Mouse (Mus musculus) hindbrain, embryonic 10.5 days (tissue): ENCODE data around the gene Pitpnc1. TPM values are rescaled to one million over a fixed set of nuclear protein-coding genes. Genes with fewer than 3 reads are reported as not detected.
"Not testable (repeated sequence)": the region's sequence is repeated elsewhere in the genome, so short reads cannot be mapped to it uniquely, and the experiment has no call there.

Experiments
- DNase-seq: peaks from one replicate; pipeline ENCODE4 v3.0.0-alpha.2; 2017; ENCODE audit warnings: low spot score
- H3K27ac ChIP-seq: fragments of 300-500 bp; sonication (generic); 2 replicates; pipeline ENCODE4 v1.5.1; 2016; ENCODE audit warnings: mild to moderate bottlenecking, moderate library complexity
- H3K27me3 ChIP-seq: fragments of 300-500 bp; sonication (generic); 2 replicates; pipeline ENCODE4 v1.6.1; 2016; ENCODE audit warnings: mild to moderate bottlenecking; ENCODE audit not compliant: poor library complexity, insufficient read depth, severe bottlenecking
- H3K36me3 ChIP-seq: fragments of 300-500 bp; sonication (generic); 2 replicates; pipeline ENCODE4 v1.6.1; 2016; ENCODE audit warnings: mild to moderate bottlenecking, moderate library complexity
- H3K4me1 ChIP-seq: fragments of 300-500 bp; sonication (generic); replicated peaks from 2 replicates; pipeline ENCODE4 v1.6.1; 2016; ENCODE audit warnings: mild to moderate bottlenecking
- H3K4me3 ChIP-seq: fragments of 300-500 bp; sonication (generic); 2 replicates; pipeline ENCODE4 v1.5.1; 2016; ENCODE audit warnings: mild to moderate bottlenecking, moderate library complexity
- H3K9me3 ChIP-seq: fragments of 300-500 bp; sonication (generic); 2 replicates; pipeline ENCODE4 v1.6.1; 2016; ENCODE audit warnings: mild to moderate bottlenecking, moderate library complexity
- WGBS: fragments of 180-500 bp; shearing (Covaris S2); methylation state at CpG from one replicate; pipeline ENCODE4 v1.1.7; 2016; 5-methylcytosine and 5-hydroxymethylcytosine counted together
- polyA plus RNA-seq: library from polyadenylated mRNA; unstranded; fragments of >200 nt; fragmentation: Nextera tagmentation; extraction: Ambion mirVana; gene quantifications from 2 replicates; pipeline ENCODE4 v1.2.1, GENCODE M21; 2016

Gene Pitpnc1
- 21.9 and 22.8 TPM in 2 replicates for polyA plus RNA-seq

GRCm38 (mm10) chr11:107470521-107471041, at the start of gene Pitpnc1:
Gene Pitpnc1 (minus strand): TSS chr11:107470699.
- WGBS: under 1% methylated on average over 37 of the region's 37 CpGs
- Histone ChIP-seq H3K27ac (peak within 1 kb of the TSS; percentile 95), H3K4me3 (peak within 1 kb of the TSS; percentile 88), H3K27me3 (no peaks in the 10 kb centered on the region), H3K9me3 (no peaks in the 10 kb centered on the region), H3K36me3 (no peaks in the 10 kb centered on the region), H3K4me1 (peaks cover 32% of the 10 kb centered on the region)
- peak; percentile 89 for DNase-seq

DNA sequence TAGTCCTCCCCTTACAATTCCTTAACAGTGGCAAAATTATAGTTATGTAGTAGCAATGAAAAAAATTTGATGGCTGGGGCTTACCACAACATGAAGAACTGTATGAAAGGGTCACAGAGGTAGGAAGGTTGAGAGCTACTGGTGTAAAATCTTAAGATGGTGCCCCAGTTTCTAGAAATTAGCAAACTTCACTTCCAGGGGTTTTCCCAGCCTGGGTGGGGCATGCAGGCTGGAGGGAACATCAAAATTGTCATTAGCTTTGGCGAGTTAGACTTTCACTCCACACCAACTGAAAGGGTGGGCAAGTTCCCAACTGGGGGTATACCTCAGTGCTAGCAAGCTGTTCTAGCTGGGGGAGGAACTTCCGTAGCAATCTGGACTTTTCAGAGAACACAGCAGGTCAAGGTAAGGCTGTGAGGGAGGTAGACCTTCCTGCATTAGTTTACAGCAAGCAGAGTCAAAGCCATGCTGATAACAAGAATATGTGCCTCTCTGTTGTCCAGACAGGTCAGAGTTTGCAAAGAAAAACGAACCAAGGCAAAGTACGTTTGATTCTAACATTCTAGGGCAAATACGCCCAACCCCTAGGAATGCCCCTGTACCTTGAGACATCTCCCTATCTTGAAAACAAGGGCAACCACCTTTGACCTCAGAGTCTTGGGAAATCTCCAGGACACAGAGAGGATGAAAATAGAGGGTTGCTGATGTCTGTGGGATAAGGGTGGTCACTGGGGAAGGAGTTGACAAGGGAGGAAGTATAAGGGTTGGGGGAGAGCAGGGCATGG, 48.3 kb upstream of the Pitpnc1 start:
- no peak for DNase-seq
- 75% methylated on average over 5 of the region's 5 CpGs for WGBS
- no peak overlapping the region for H3K27ac ChIP-seq
- H3K36me3 ChIP-seq: no peaks in the 10 kb centered on the region
- H3K4me1 ChIP-seq: no peaks in the 10 kb centered on the region
- H3K27me3 ChIP-seq: no peaks in the 10 kb centered on the region
- H3K4me3 ChIP-seq: no peak overlapping the region
- H3K9me3 ChIP-seq: no peaks in the 10 kb centered on the region

DNA sequence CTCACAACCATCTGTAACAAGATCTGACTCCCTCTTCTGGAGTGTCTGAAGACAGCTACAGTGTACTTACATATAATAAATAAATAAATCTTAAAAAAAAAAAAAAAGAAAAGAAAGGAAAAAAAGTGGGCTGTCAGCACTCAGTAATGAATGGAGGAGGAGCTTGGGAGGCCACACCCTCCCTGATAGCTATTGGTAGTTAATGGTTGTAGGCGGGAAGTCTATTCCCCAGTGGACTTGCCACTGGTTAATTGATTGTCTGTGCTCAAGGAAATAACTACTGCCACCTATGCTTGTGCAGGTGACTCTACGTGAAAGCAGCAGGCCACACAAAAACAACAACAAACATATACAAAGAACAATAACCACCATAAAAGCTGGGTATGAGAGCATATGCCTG, 45.9 kb upstream of the Pitpnc1 start:
- Histone ChIP-seq H3K4me1 (no peaks in the 10 kb centered on the region), H3K36me3 (no peaks in the 10 kb centered on the region), H3K27me3 (no peaks in the 10 kb centered on the region), H3K9me3 (no peaks in the 10 kb centered on the region), H3K4me3 (no peak overlapping the region), H3K27ac (no peak overlapping the region)
- 95% methylated on average over 2 of the region's 2 CpGs for WGBS
- no peak for DNase-seq

- DNase-seq: no peak
- peaks cover 21% of the 10 kb centered on the region for H3K4me1 ChIP-seq
- no peaks in the 10 kb centered on the region for H3K9me3 ChIP-seq
- no peak overlapping the region for H3K4me3 ChIP-seq
- H3K27ac ChIP-seq: no peak overlapping the region
- WGBS: 90% methylated on average over 10 of the region's 10 CpGs
- no peaks in the 10 kb centered on the region for H3K36me3 ChIP-seq
- H3K27me3 ChIP-seq: no peaks in the 10 kb centered on the region; the same call in 1 of the 2 replicates
Measured at GRCm38 (mm10) chr11:107513047-107513446, 42.5 kb upstream of the Pitpnc1 start.

DNA sequence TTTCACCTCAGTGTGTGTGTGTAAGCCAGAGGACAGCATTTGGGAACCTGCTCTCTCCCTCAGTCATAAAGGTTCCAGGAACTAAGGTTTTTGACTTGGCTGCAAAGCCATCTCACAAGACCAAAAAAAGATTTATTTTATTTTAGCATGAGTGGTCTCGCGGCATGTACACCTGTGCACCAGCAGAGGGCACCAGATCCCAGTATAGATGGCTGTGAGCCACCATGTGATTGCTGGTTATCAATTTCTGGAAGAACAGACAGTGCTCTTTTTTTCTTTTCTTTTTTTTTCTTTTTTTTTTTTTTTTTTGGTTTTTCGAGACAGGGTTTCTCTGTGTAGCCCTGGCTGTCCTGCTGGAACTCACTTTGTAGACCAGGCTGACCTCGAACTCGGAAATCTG, 41.5 kb upstream of the Pitpnc1 start:
- peak; percentile 66 for DNase-seq

DNA sequence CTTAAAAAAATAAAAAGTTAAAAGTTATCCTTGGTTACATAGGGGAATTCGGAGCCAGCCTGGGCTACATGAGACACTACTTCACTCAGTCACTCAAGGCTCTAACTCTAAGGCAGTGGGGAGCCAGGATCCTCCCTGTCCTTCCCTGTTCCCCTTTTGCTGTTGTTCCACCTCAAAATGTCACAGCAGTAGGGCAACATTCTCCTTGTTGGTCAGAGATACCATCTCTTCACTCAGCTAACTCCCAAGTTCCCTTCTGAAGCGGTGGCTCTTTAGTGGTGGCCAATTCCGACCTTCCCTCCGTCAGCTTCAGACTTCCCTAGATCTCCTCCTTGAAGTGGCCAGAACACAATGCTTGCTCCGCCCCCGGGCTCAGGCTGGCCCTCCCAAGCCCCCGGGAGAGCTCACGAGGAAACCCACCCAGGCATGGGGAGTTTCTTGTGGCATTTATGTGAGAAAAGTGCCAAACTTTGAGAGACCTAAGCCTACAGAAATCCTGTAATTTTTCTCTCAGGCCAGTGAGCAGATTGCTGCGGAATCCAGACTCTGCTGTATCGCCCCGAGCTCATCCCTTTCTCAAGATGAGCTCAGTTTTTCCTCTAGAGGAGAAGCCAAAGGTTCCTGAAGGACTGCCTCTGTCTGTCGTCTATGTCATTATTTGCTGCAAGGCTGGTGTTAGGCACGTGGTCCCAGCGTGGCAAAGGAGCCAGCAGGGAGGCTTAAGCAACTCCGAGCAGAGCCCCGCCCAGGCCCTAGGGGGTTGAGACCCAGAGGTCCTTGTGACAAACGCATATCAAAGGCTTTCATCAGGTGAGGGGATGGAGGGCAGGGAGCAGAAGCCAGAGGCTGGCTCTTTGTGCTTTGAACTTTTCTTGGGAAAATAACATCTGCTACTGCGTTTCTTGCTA, 40.1 kb upstream of the Pitpnc1 start:
- H3K9me3 ChIP-seq: no peaks in the 10 kb centered on the region
- peak overlapping the region; percentile 32 for H3K4me3 ChIP-seq
- 3% methylated on average over 18 of the region's 18 CpGs for WGBS
- DNase-seq: peak; percentile 43
- H3K27ac ChIP-seq: 0 out of 2 replicates have a peak overlapping the region, but pooled peaks have one; percentile 9
- peaks cover 21% of the 10 kb centered on the region for H3K4me1 ChIP-seq
- H3K27me3 ChIP-seq: no peaks in the 10 kb centered on the region; the same call in 1 of the 2 replicates
- no peaks in the 10 kb centered on the region for H3K36me3 ChIP-seq

More for the DNA sequence above, 41.5 kb upstream of the Pitpnc1 start:
- 43% methylated on average over 5 of the region's 5 CpGs for WGBS
- H3K4me1 ChIP-seq: peaks cover 21% of the 10 kb centered on the region
- not testable (repeated sequence) for H3K4me3 ChIP-seq, H3K27me3 ChIP-seq, H3K27ac ChIP-seq, H3K9me3 ChIP-seq, H3K36me3 ChIP-seq

GRCm38 (mm10) chr11:107509631-107510338, 39.3 kb upstream of the Pitpnc1 start:
- WGBS: 23% methylated on average over 11 of the region's 11 CpGs
- Histone ChIP-seq H3K27me3 (no peaks in the 10 kb centered on the region; the same call in 1 of the 2 replicates), H3K36me3 (peaks cover 4% of the 10 kb centered on the region), H3K4me3 (no peak overlapping the region), H3K27ac (no peak overlapping the region), H3K9me3 (no peaks in the 10 kb centered on the region), H3K4me1 (peaks cover 21% of the 10 kb centered on the region)
- DNase-seq: peak; percentile 28

DNA sequence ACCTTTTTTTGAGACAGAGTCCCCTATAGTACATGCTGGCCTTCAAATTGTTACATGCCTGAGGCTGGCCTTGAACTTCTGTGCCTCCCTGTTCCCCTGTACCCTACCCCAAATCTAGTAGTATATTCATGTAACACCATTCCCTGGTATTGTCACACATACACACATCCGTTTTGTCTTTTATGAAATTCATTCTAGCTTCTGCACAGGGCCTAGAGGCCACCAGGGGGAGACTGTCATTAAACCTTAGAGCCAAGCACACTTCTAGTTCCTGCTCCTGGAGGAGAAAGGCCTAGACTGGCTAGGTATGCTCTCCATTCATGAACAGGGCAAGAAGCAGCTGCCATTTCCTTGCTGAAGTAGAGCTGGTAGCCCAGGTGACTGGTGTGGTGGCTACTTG, 35.8 kb upstream of the Pitpnc1 start:
- no peak for DNase-seq
- Histone ChIP-seq H3K27ac (no peak overlapping the region), H3K9me3 (no peaks in the 10 kb centered on the region), H3K4me3 (no peak overlapping the region), H3K27me3 (no peaks in the 10 kb centered on the region; the same call in 1 of the 2 replicates), H3K36me3 (peaks cover 24% of the 10 kb centered on the region), H3K4me1 (peaks cover 20% of the 10 kb centered on the region)
- WGBS: 78% methylated on average over 1 of the region's 1 CpGs

DNA sequence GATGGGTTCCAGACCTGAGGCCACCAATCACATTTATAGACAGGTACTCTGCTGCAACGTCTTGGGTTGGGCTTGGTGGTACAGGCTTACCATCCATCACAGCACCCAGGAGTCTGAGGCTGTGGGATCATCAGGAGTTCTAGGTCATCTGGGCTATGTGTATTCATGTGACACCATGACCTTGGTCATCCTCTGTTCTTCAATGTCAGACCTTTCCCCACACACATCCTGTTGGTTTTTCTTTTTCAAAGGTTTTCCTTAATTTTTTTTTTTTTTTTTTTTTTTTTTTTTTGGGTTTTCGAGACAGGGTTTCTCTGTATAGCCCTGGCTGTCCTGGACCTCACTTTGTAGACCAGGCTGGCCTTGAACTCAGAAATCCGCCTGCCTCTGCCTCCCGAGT, 33.9 kb upstream of the Pitpnc1 start:
- not testable (repeated sequence) for H3K27me3 ChIP-seq, H3K27ac ChIP-seq, H3K4me1 ChIP-seq, H3K4me3 ChIP-seq, DNase-seq, H3K9me3 ChIP-seq
- WGBS: 94% methylated on average over 3 of the region's 4 CpGs
- H3K36me3 ChIP-seq: peaks cover 37% of the 10 kb centered on the region

- peaks cover 52% of the 10 kb centered on the region for H3K36me3 ChIP-seq
- WGBS: 88% methylated on average over 8 of the region's 8 CpGs
- no peak for DNase-seq
- no peaks in the 10 kb centered on the region for H3K27me3 ChIP-seq
- no peak overlapping the region for H3K4me3 ChIP-seq
- H3K27ac ChIP-seq: no peak overlapping the region
- H3K9me3 ChIP-seq: no peaks in the 10 kb centered on the region
- no peaks in the 10 kb centered on the region for H3K4me1 ChIP-seq
Measured at GRCm38 (mm10) chr11:107502801-107503200, 32.3 kb upstream of the Pitpnc1 start.

- no peaks in the 10 kb centered on the region for H3K9me3 ChIP-seq
- no peaks in the 10 kb centered on the region for H3K27me3 ChIP-seq
- H3K27ac ChIP-seq: no peak overlapping the region
- WGBS: 91% methylated on average over 3 of the region's 3 CpGs
- no peak overlapping the region for H3K4me3 ChIP-seq
- DNase-seq: no peak
- peaks cover 51% of the 10 kb centered on the region for H3K36me3 ChIP-seq
- peaks cover 18% of the 10 kb centered on the region for H3K4me1 ChIP-seq
Measured at GRCm38 (mm10) chr11:107484341-107484740, 13.8 kb upstream of the Pitpnc1 start.

DNA sequence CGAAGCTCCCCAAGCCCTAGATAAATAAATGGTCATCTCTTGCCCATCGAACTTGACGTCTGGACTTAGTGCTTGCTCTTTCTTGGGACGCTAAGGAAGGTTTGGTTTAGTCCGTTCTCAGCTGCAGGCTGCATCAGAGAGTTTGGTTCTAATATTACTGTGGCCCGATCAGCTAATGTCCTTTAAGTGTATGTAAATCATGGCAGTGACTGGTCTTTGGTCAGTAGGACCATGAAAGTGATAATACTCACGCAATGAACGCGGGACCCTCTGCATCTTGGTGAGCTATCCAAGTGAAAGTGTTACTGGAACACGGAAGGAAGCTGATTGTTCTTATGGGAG, 9.3 kb upstream of the Pitpnc1 start:
- H3K4me3 ChIP-seq: peak overlapping the region; percentile 81
- peak overlapping the region; percentile 92 for H3K27ac ChIP-seq
- DNase-seq: no peak
- no peaks in the 10 kb centered on the region for H3K27me3 ChIP-seq
- peaks cover 8% of the 10 kb centered on the region for H3K36me3 ChIP-seq
- H3K4me1 ChIP-seq: peaks cover 18% of the 10 kb centered on the region
- WGBS: under 1% methylated on average over 10 of the region's 10 CpGs
- H3K9me3 ChIP-seq: no peaks in the 10 kb centered on the region
